Mouse (Mus musculus) liver, adult 2 months (tissue): ENCODE measurements at regions not wholly inside any gene's neighbourhood (a gene's known extent, or its start where the extent isn't known, plus 50 kb on each side); places are given as distances from the start of the nearest gene placed in this dataset.

ENCODE experiments used
- DNase-seq: peaks from one replicate; pipeline ENCODE4 v3.0.0-alpha.2; 2011; ENCODE audit warnings: low read depth, low spot score; ENCODE audit errors: extremely low read depth
- H3K27ac ChIP-seq: fragments of 200-500 bp; replicated peaks from 2 replicates; pipeline ENCODE4 v1.5.1; 2012; ENCODE audit warnings: low read depth, mild to moderate bottlenecking, control low read depth, inconsistent platforms, low read length; ENCODE audit not compliant: insufficient read depth
- H3K27me3 ChIP-seq: fragments of 200-500 bp; 2 replicates; pipeline ENCODE4 v1.6.1; 2012; ENCODE audit warnings: mild to moderate bottlenecking, moderate library complexity, low read length, inconsistent platforms; ENCODE audit not compliant: control insufficient read depth, insufficient read depth
- H3K36me3 ChIP-seq: fragments of 200-500 bp; 2 replicates; pipeline ENCODE4 v1.6.1; 2012; ENCODE audit warnings: low read length, inconsistent platforms; ENCODE audit not compliant: control insufficient read depth, insufficient read depth
- H3K4me1 ChIP-seq: fragments of 200-500 bp; 2 replicates; pipeline ENCODE4 v1.6.1; 2011; ENCODE audit warnings: low read length; ENCODE audit not compliant: control insufficient read depth, insufficient read depth
- H3K4me3 ChIP-seq: fragments of 200-500 bp; 2 replicates; pipeline ENCODE4 v1.5.1; 2011; ENCODE audit warnings: low read depth, mild to moderate bottlenecking, control low read depth, low read length, moderate library complexity; ENCODE audit not compliant: insufficient read depth
- H3K79me2 ChIP-seq: fragments of 200-500 bp; 2 replicates; pipeline ENCODE4 v1.6.1; 2012; ENCODE audit warnings: inconsistent platforms, mild to moderate bottlenecking, low read length, moderate library complexity; ENCODE audit not compliant: control insufficient read depth, insufficient read depth
- H3K9ac ChIP-seq: fragments of 200-500 bp; 2 replicates; pipeline ENCODE4 v1.6.1; 2012; ENCODE audit warnings: low read depth, mild to moderate bottlenecking, control low read depth, inconsistent platforms, low read length
- CTCF ChIP-seq: fragments of 200-500 bp; IDR thresholded peaks from 2 replicates; pipeline ENCODE4 v1.5.1; 2011; ENCODE audit warnings: low read depth, low read length, control low read depth
- POLR2A ChIP-seq: fragments of 200-500 bp; IDR thresholded peaks from 2 replicates; pipeline ENCODE4 v1.6.1; 2011; ENCODE audit warnings: low read length, control low read depth; ENCODE audit not compliant: insufficient read depth; ENCODE audit errors: extremely low read depth
- WGBS: fragments of 180-500 bp; shearing (Covaris S2); methylation state at CpG from one replicate; pipeline ENCODE4 v1.1.7; 2018; 5-methylcytosine and 5-hydroxymethylcytosine counted together

DNA sequence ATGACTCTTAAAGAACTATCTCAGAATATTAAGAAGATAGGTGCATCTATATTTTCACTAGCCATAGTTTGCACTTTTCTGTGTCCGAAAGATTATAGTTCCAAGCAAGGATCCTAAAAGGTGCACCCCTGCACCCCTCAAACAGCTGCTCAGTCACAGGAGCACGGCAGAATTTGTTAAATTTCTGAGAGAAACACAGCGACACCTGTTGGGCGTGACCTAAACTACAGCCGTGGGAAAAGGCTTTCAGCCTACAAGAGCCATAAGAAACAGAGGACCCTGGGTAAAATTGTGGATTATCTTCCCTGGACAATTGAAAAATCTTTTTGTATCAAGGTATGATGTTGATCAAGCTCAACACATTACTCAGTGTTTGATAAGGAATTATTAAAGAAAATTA, 214.7 kb upstream of the Pmfbp1 start:
- TF ChIP-seq POLR2A (no peak), CTCF (peak; percentile 55; the same call in 1 of the 2 replicates)
- H3K27ac ChIP-seq = no peak overlapping the region
- no peak overlapping the region for H3K4me3 ChIP-seq
- H3K27me3 ChIP-seq = no peaks in the 10 kb centered on the region
- H3K9ac ChIP-seq = no peak overlapping the region
- DNase-seq = peak; percentile 8
- H3K79me2 ChIP-seq = no peaks in the 10 kb centered on the region
- no peaks in the 10 kb centered on the region for H3K4me1 ChIP-seq
- no peaks in the 10 kb centered on the region for H3K36me3 ChIP-seq
- 15% methylated on average over 5 of the region's 5 CpGs for WGBS

DNA sequence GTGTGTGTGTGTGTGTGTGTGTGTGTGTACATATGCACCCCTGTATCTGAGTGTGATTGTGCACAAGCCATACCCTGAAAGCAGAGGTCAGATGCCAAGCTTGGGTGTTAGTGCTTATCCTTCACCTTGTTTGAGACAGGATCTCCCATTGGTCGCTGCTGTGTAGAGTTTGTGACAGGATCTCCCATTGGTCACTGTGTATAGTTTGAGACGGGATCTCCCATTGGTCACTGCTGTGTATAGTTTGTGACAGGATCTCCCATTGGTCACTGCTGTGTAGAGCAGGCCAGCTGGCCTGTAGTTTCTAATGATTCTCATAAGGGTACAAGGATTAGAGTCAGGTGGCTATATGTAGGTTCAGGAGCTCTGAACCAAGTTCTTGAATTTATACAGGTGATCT, 213.3 kb upstream of the Pmfbp1 start:
- no peak overlapping the region for H3K27ac ChIP-seq
- H3K4me1 ChIP-seq = no peaks in the 10 kb centered on the region
- no peaks in the 10 kb centered on the region for H3K27me3 ChIP-seq
- 83% methylated on average over 2 of the region's 2 CpGs for WGBS
- H3K4me3 ChIP-seq = no peak overlapping the region
- no peak overlapping the region for H3K9ac ChIP-seq
- peak; percentile 2 for DNase-seq
- TF ChIP-seq CTCF = no peak
- TF ChIP-seq POLR2A = no peak
- H3K36me3 ChIP-seq = no peaks in the 10 kb centered on the region
- no peaks in the 10 kb centered on the region for H3K79me2 ChIP-seq

DNA sequence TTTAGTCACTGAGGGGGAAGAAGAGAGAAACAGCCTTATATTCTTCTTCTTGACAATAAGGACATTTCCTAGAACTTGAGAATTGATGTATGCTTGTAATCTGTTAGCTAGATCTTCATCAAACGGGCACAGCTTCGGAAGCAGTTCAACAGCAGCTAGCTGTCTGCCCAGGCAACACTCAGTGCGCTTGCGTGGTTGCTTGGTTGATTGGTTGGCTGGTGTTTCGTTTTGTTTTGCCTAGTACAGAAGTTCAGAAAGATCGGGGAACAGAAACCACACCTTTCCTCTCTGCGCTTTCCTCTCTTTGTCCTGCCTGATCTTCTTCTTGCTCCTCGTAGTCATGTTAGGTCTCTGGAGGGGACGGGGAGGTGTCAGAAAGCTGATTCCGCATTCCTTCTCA, 212.2 kb upstream of the Pmfbp1 start:
- Histone ChIP-seq H3K9ac (no peak overlapping the region), H3K36me3 (no peaks in the 10 kb centered on the region), H3K79me2 (no peaks in the 10 kb centered on the region), H3K4me3 (no peak overlapping the region), H3K27me3 (no peaks in the 10 kb centered on the region), H3K27ac (no peak overlapping the region), H3K4me1 (no peaks in the 10 kb centered on the region)
- DNase-seq = no peak
- 72% methylated on average over 10 of the region's 10 CpGs for WGBS
- TF ChIP-seq POLR2A (no peak), CTCF (no peak)

DNA sequence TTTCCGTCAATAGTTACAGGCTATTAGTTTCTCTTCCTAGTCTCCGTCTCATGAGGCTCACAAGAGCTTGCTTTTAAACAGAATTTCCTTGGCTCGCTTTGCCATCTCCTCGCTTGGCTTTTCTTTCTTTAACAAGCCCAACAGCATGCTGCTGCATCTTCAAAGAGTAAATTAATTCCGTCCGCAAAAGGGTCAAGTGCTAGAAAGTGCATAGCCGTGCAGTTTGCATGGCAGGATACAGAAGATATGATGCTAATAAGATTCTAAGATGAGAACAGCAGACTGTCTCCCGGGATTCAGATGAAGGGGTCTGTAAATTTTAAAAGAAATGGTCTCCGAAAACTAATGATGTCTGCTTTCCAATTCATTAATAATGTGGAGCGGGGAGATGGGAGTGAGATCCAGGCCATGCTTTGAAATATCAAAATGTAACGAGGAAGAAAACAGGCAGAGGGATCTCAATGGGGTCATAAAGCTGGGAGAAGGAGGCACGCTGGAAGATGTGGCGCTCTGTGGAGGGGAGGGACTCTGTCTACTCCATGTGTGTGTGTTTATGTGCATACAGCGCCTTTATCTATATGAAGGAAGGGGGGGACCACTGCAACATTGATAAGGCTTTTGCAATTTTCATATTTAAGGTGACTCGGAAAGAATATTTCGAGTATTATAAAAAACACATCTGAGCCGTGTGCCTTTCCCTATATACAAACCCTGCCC, 183.0 kb upstream of the Pmfbp1 start:
- no peak for DNase-seq
- no peak overlapping the region for H3K4me3 ChIP-seq
- no peaks in the 10 kb centered on the region for H3K27me3 ChIP-seq
- 83% methylated on average over 17 of the region's 17 CpGs for WGBS
- no peak overlapping the region for H3K27ac ChIP-seq
- H3K9ac ChIP-seq = no peak overlapping the region
- H3K36me3 ChIP-seq = no peaks in the 10 kb centered on the region
- H3K79me2 ChIP-seq = no peaks in the 10 kb centered on the region
- no peaks in the 10 kb centered on the region for H3K4me1 ChIP-seq
- TF ChIP-seq CTCF (no peak), POLR2A (no peak)

DNA sequence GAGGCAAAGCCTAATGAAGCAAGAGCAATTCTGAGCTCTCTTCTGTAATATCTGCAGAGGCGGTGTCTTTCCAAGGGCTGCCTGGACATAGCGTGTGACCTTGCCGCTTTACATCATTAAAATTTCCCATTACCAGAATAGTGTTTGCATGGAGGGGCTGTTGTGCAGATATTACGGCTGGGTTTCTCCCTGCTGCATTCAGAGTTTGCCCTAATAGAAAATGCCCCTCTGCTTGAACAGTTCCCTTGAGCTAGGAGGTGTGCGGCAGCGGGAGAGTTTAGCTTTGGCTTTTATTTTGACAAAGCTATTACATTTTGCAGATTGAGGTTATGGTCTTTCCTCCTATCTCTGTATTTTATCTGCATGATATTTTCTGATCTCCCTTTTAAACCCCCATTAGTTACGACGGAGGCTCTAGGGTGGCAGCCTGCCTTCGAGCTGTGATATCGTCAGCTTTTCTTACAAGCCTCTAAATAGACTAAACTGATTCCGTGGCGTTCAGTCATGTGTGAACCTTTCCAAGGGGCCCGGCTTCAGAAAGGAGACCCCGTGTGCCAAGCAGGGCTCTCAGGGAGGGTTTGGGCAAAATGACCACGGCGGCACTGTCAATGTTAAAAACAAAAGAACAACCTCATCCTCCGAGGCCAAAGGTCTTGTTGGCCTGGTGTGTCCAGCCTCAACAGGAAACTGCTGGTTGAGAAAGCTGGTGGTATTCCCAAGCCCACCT, 182.2 kb upstream of the Pmfbp1 start:
- WGBS = 74% methylated on average over 17 of the region's 17 CpGs
- no peak overlapping the region for H3K27ac ChIP-seq
- H3K9ac ChIP-seq = no peak overlapping the region
- no peak for TF ChIP-seq CTCF
- no peak overlapping the region for H3K4me3 ChIP-seq
- H3K36me3 ChIP-seq = no peaks in the 10 kb centered on the region
- no peak for DNase-seq
- no peaks in the 10 kb centered on the region for H3K79me2 ChIP-seq
- H3K27me3 ChIP-seq = no peaks in the 10 kb centered on the region
- no peaks in the 10 kb centered on the region for H3K4me1 ChIP-seq

DNA sequence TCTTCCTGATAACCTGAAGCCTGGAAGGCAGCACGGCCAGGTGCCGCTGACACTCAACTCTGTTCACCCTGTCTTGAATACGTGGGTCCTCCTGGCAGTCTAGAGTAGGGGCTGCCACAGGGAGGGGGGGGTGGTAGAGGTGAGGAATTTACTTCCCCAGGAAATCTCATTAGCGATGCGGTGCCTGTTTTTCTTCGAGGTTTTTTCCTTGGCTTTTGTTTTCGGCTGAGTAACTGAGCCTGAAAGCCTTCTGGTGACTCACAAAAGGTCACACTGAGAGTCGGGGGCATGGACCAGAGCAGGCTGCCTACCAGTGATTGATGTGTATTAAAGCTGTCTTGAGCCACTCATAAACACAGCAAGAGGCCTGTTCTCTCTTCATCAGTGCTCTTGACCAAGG, 181.1 kb upstream of the Pmfbp1 start:
- 44% methylated on average over 8 of the region's 8 CpGs for WGBS
- Histone ChIP-seq H3K9ac (no peak overlapping the region), H3K4me1 (no peaks in the 10 kb centered on the region), H3K79me2 (no peaks in the 10 kb centered on the region), H3K27me3 (no peaks in the 10 kb centered on the region), H3K4me3 (no peak overlapping the region), H3K27ac (no peak overlapping the region), H3K36me3 (no peaks in the 10 kb centered on the region)
- no peak for DNase-seq
- no peak for TF ChIP-seq POLR2A
- TF ChIP-seq CTCF = no peak
